Mouse (Mus musculus): ENCODE measurements around the gene Slc6a20b.

- TF ChIP-seq POLR2A (IDR thresholded peaks at IDR 0.05; ENCODE audit: borderline replicate concordance, extremely low read depth, insufficient read depth, insufficient read length, poor library complexity, severe bottlenecking) (no peak), CTCF (IDR thresholded peaks at IDR 0.05; ENCODE audit: borderline replicate concordance, extremely low read depth, insufficient read depth, insufficient read length) (no peak)
Observed at GRCm38 (mm10) chr9:123638231-123638630, 5.9 kb upstream of the Slc6a20b start.

Data from brain, embryonic 14.5 days (tissue).